Mouse (Mus musculus) CH12.LX (cell line): ENCODE measurements at regions not wholly inside any gene's neighbourhood (a gene's known extent, or its start where the extent isn't known, plus 50 kb on each side); places are given as distances from the start of the nearest gene placed in this dataset.

Experiments
- CHD2 ChIP-seq: IDR thresholded peaks from 2 replicates; pipeline ENCODE4 v1.6.1; 2011; ENCODE audit warnings: low read length, improper control_type of control experiment
- CTCF ChIP-seq, 2 experiments: IDR thresholded peaks in 1 of 2; conservative IDR thresholded peaks in 1 of 2; 2 replicates each; pipeline ENCODE4 v1.5.1; 2011 to 2012; ENCODE audit warnings: low read depth in 2 of 2, low read length in 2 of 2, improper control_type of control experiment in 1 of 2, inconsistent platforms in 1 of 2, mild to moderate bottlenecking in 1 of 2, moderate library complexity in 1 of 2
- KAT2A ChIP-seq: IDR thresholded peaks from 2 replicates; pipeline ENCODE4 v1.6.1; 2012; ENCODE audit warnings: low read length, improper control_type of control experiment, inconsistent platforms; ENCODE audit not compliant: insufficient replicate concordance
- POLR2A ChIP-seq: IDR thresholded peaks from 2 replicates; pipeline ENCODE4 v1.6.1; 2011; ENCODE audit warnings: low read depth, mild to moderate bottlenecking, improper control_type of control experiment, low read length
- UBTF ChIP-seq: IDR thresholded peaks from 2 replicates; pipeline ENCODE4 v1.6.1; 2012; ENCODE audit warnings: low read depth, mild to moderate bottlenecking, inconsistent platforms, low read length, improper control_type of control experiment, moderate library complexity
- USF1 ChIP-seq: IDR thresholded peaks from 2 replicates; pipeline ENCODE4 v1.6.1; 2014; ENCODE audit warnings: low read depth, mild to moderate bottlenecking, inconsistent platforms, low read length, improper control_type of control experiment

DNA sequence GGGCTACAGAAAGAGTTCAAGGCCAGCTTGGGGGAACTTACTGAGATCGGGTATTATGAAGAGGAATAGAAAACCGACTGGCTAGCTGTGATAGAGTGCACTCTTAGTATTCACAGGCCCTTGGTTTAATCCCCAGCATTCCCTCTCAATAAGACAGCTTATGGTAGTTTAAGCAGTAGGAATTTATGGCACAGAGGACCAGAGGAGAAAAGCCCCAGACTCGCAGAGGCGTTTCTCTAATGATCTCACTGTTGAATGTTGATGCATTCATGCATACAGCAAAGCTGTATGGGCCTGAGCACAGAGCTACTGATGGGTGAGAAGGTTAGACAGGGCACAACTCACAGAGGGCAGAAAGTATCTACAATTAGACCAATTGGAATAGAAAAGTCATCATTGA, 132.7 kb upstream of the Mocs2 start:
- no peak for TF ChIP-seq CTCF (conservative IDR thresholded peaks at IDR 0.05 in 1 of 2, IDR thresholded peaks at IDR 0.05 in 1 of 2; ENCODE audit: low read depth in 2 of 2, low read length in 2 of 2)
- TF ChIP-seq UBTF = no peak
- TF ChIP-seq CHD2 = no peak
- no peak for TF ChIP-seq USF1
- no peak for TF ChIP-seq POLR2A
- TF ChIP-seq KAT2A = no peak
